Mouse (Mus musculus) lung, postnatal 0 days (tissue): ENCODE results near the gene Mphosph9.

Experiments used
- CTCF ChIP-seq: IDR thresholded peaks from 2 replicates; pipeline ENCODE4 v1.5.1; 2016; ENCODE audit warnings: antibody characterized with exemption, mild to moderate bottlenecking
- EP300 ChIP-seq: IDR thresholded peaks from 2 replicates; pipeline ENCODE4 v1.6.1; 2016; ENCODE audit warnings: antibody characterized with exemption, mild to moderate bottlenecking, control low read depth

DNA sequence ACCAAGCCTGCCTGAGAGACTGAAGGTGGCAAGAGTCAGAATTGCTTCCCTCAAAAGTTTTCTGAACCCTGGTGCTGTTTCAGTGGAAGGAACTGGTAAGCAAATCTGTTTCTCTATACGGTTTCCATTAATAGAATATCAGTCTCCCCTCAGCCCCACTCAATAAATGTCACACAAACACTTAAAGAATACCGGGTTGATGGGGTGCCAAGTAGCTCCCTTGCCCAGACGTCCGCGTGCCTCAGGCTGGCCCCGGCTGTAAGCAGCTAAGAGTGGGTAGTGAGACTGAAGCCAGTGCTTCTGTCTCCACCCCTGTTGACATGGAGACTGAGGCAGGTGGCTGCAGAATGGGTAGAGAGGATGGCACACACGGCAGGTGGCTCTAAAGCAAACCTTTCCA is 108.8 kb downstream of the Mphosph9 start:
- TF ChIP-seq CTCF: no peak
- TF ChIP-seq EP300: no peak
